Mouse (Mus musculus) yolk sac, embryonic 10.5 days (tissue): Measurements from ENCODE around the gene Gm45618.
"Not testable (repeated sequence)": the region's sequence is repeated elsewhere in the genome, so short reads cannot be mapped to it uniquely, and the experiment has no call there.

Source experiments
- DNase-seq: peaks from one replicate; pipeline ENCODE4 v3.0.0-alpha.2; 2017; ENCODE audit warnings: low spot score

The Gm45618 gene

GRCm38 (mm10) chr7:142120629-142121028 lies at the start of gene Gm45618:
TSS of gene Gm45618 (minus strand) at chr7:142120729.
- DNase-seq: not testable (repeated sequence)

GRCm38 (mm10) chr7:142169836-142170235 lies 49.3 kb upstream of the Gm45618 start:
- DNase-seq: no peak

- DNase-seq: not testable (repeated sequence)
Observed at GRCm38 (mm10) chr7:142165639-142166038, 45.1 kb upstream of the Gm45618 start, which contains the start of gene Gm4553. TSS of gene Gm4553 (minus strand) at chr7:142165739.

GRCm38 (mm10) chr7:142159366-142159765 lies 38.8 kb upstream of the Gm45618 start:
- no peak for DNase-seq

- not testable (repeated sequence) for DNase-seq
Observed at GRCm38 (mm10) chr7:142157013-142157412, 36.5 kb upstream of the Gm45618 start, which contains the start of gene Gm29735. TSS of gene Gm29735 (minus strand) at chr7:142157113.

GRCm38 (mm10) chr7:142155308-142155707 lies 34.8 kb upstream of the Gm45618 start:
- no peak for DNase-seq

GRCm38 (mm10) chr7:142152191-142152590 lies 31.7 kb upstream of the Gm45618 start:
- DNase-seq: no peak

GRCm38 (mm10) chr7:142148633-142149032 lies 28.1 kb upstream of the Gm45618 start:
- no peak for DNase-seq

GRCm38 (mm10) chr7:142146033-142146432 lies 25.5 kb upstream of the Gm45618 start:
- DNase-seq: peak; percentile 17

- DNase-seq: no peak
Observed at GRCm38 (mm10) chr7:142145413-142145940, 24.9 kb upstream of the Gm45618 start.

- DNase-seq: no peak
Observed at GRCm38 (mm10) chr7:142144507-142144906, 24.0 kb upstream of the Gm45618 start, which contains the start of gene Gm45337. TSS of gene Gm45337 (minus strand) at chr7:142144607.

- not testable (repeated sequence) for DNase-seq
Observed at GRCm38 (mm10) chr7:142143506-142144010, 23.0 kb upstream of the Gm45618 start.

- no peak for DNase-seq
Observed at GRCm38 (mm10) chr7:142140696-142141095, 20.2 kb upstream of the Gm45618 start.

- not testable (repeated sequence) for DNase-seq
Observed at GRCm38 (mm10) chr7:142135934-142136333, 15.4 kb upstream of the Gm45618 start, which contains the start of gene Gm39115. TSS of gene Gm39115 (minus strand) at chr7:142136034.

- DNase-seq: no peak
Observed at GRCm38 (mm10) chr7:142134206-142134995, 13.9 kb upstream of the Gm45618 start.

- no peak for DNase-seq
Observed at GRCm38 (mm10) chr7:142128843-142129242, 8.3 kb upstream of the Gm45618 start.

- no peak for DNase-seq
Observed at GRCm38 (mm10) chr7:142119632-142120031, 897 bp downstream of the Gm45618 start.

GRCm38 (mm10) chr7:142104747-142105146 lies 15.8 kb downstream of the Gm45618 start:
- no peak for DNase-seq

- DNase-seq: peak; percentile 49
Observed at GRCm38 (mm10) chr7:142097776-142098175, 22.8 kb downstream of the Gm45618 start.

GRCm38 (mm10) chr7:142096701-142097100 lies 23.8 kb downstream of the Gm45618 start:
- DNase-seq: no peak

GRCm38 (mm10) chr7:142095183-142095931 lies 25.2 kb downstream of the Gm45618 start, which contains the start of gene Dusp8:
TSS of gene Dusp8 (minus strand) at chr7:142095843.
- DNase-seq: peak; percentile 85
